Mouse (Mus musculus) myocyte (in vitro differentiated cells): ENCODE results near the gene Ddx60. TPM values are rescaled to one million over a fixed set of nuclear protein-coding genes. Genes with fewer than 3 reads are reported as not detected.

Experiments
- H3K27me3 ChIP-seq: one replicate; pipeline ENCODE4 v1.6.1; 2011; ENCODE audit not compliant: control insufficient read depth, insufficient read depth, insufficient read length
- H3K36me3 ChIP-seq: one replicate; pipeline ENCODE4 v1.6.1; 2011; ENCODE audit not compliant: control insufficient read depth, insufficient read depth
- H3K4me2 ChIP-seq: one replicate; pipeline ENCODE4 v1.6.1; 2011; ENCODE audit warnings: low read depth, control low read depth
- H3K4me3 ChIP-seq: one replicate; pipeline ENCODE4 v1.5.1; 2011; ENCODE audit warnings: mild to moderate bottlenecking, control low read depth, moderate library complexity
- H3K79me2 ChIP-seq: one replicate; pipeline ENCODE4 v1.6.1; 2011; ENCODE audit not compliant: control insufficient read depth, insufficient read depth
- H3ac ChIP-seq: one replicate; pipeline ENCODE4 v1.6.1; 2011; ENCODE audit not compliant: control insufficient read depth, insufficient read length
- CEBPB ChIP-seq: IDR thresholded peaks from 2 replicates; pipeline ENCODE4 v1.6.1; 2011; ENCODE audit warnings: mild to moderate bottlenecking, moderate library complexity; ENCODE audit not compliant: poor library complexity, insufficient read depth, severe bottlenecking
- E2F4 ChIP-seq: IDR thresholded peaks from one replicate; pipeline ENCODE4 v1.6.1; 2011; ENCODE audit warnings: mild to moderate bottlenecking, control low read depth, moderate library complexity; ENCODE audit not compliant: insufficient read depth
- MAX ChIP-seq: IDR thresholded peaks from one replicate; pipeline ENCODE4 v1.6.1; 2011; ENCODE audit warnings: low read depth, mild to moderate bottlenecking, control low read depth
- MYOD1 ChIP-seq, 3 experiments: IDR thresholded peaks; one replicate each; pipeline ENCODE4 v1.6.1; 2011; ENCODE audit warnings: control low read depth in 2 of 3, low read depth in 2 of 3, mild to moderate bottlenecking in 2 of 3, moderate library complexity in 1 of 3; ENCODE audit not compliant: insufficient read length in 2 of 3, control insufficient read depth in 1 of 3
- MYOG ChIP-seq, 3 experiments: IDR thresholded peaks; one replicate each; pipeline ENCODE4 v1.6.1; 2011; ENCODE audit warnings: control low read depth in 2 of 3, low read depth in 2 of 3, mild to moderate bottlenecking in 2 of 3; ENCODE audit not compliant: insufficient read length in 2 of 3, control insufficient read depth in 1 of 3, insufficient read depth in 1 of 3
- POLR2A ChIP-seq: IDR thresholded peaks from one replicate; pipeline ENCODE4 v1.6.1; 2011; ENCODE audit warnings: low read depth, mild to moderate bottlenecking, control low read depth, moderate library complexity; ENCODE audit not compliant: insufficient read length
- POLR2AphosphoS2 ChIP-seq: IDR thresholded peaks from one replicate; pipeline ENCODE4 v1.6.1; 2011; ENCODE audit warnings: low read depth, control low read depth; ENCODE audit not compliant: insufficient read length
- REST ChIP-seq: IDR thresholded peaks from one replicate; pipeline ENCODE4 v1.6.1; 2011; ENCODE audit warnings: mild to moderate bottlenecking, control low read depth, moderate library complexity; ENCODE audit not compliant: insufficient read depth, insufficient read length
- SRF ChIP-seq: IDR thresholded peaks from one replicate; pipeline ENCODE4 v1.6.1; 2011; ENCODE audit warnings: low read depth; ENCODE audit not compliant: control insufficient read depth, insufficient read length
- TCF12 ChIP-seq: IDR thresholded peaks from one replicate; pipeline ENCODE4 v1.6.1; 2011; ENCODE audit warnings: mild to moderate bottlenecking, control low read depth; ENCODE audit not compliant: poor library complexity, insufficient read depth, severe bottlenecking
- TCF3 ChIP-seq: IDR thresholded peaks from one replicate; pipeline ENCODE4 v1.6.1; 2011; ENCODE audit warnings: low read depth, control low read depth; ENCODE audit not compliant: insufficient read length
- USF1 ChIP-seq: IDR thresholded peaks from one replicate; pipeline ENCODE4 v1.6.1; 2011; ENCODE audit warnings: low read depth, mild to moderate bottlenecking, control low read depth, moderate library complexity
- polyA plus RNA-seq: library from polyadenylated mRNA; unstranded; fragments of >200 nt; fragmentation: generic; extraction: Trizol; gene quantifications from one replicate; pipeline ENCODE4 v1.2.1, GENCODE M21; 2012; ENCODE audit warnings: missing spikeins

Ddx60 gene
- polyA plus RNA-seq, 1 experiment: 0.04 TPM

DNA sequence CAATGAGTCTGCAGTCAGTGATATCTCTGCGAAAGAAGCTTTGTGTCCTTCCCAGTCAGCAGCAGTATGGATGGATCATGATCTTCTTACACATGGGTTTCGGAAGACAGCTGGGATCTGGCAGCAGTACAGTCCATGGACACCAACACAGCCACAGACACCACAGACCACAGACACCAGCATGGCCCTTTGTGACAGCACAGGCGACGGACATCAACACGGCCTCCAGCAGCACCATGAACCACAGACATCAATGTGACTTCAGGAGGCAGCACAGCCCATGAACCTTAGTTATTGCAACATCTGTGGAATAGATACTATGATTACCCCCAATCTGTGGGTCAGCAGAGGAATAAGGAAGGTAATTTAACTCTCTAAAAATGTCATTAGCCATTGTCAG is 15.1 kb upstream of the Ddx60 start:
- Histone ChIP-seq H3ac (no peak overlapping the region), H3K36me3 (no peaks in the 10 kb centered on the region), H3K79me2 (no peaks in the 10 kb centered on the region), H3K27me3 (no peaks in the 10 kb centered on the region), H3K4me3 (no peak overlapping the region), H3K4me2 (peak overlapping the region; percentile 20)
- TF ChIP-seq POLR2AphosphoS2 (no peak), POLR2A (no peak), TCF3 (peak; percentile 92), CEBPB (peak; percentile 69; the same call in 1 of the 2 replicates), MYOD1 (IDR thresholded peaks at IDR 0.05; ENCODE audit: control insufficient read depth in 1 of 3, insufficient read length in 2 of 3, low read depth in 2 of 3) (peak in 2 of 3 experiments; percentile 73 to 93), MAX (no peak), USF1 (no peak), MYOG (IDR thresholded peaks at IDR 0.05; ENCODE audit: control insufficient read depth in 1 of 3, insufficient read depth in 1 of 3, insufficient read length in 2 of 3, low read depth in 2 of 3) (peak; percentile 62 to 97 (median 92)), TCF12 (peak; percentile 27), SRF (no peak), E2F4 (no peak)

GRCm38 (mm10) chr8:61913957-61914356 is 13.9 kb upstream of the Ddx60 start:
- no peak overlapping the region for H3ac ChIP-seq
- no peaks in the 10 kb centered on the region for H3K36me3 ChIP-seq
- no peaks in the 10 kb centered on the region for H3K79me2 ChIP-seq
- H3K4me2 ChIP-seq: peak overlapping the region; percentile 20
- no peak overlapping the region for H3K4me3 ChIP-seq
- TF ChIP-seq TCF3: no peak
- H3K27me3 ChIP-seq: no peaks in the 10 kb centered on the region

GRCm38 (mm10) chr8:61917287-61917686 is 10.6 kb upstream of the Ddx60 start:
- no peak overlapping the region for H3K4me2 ChIP-seq

DNA sequence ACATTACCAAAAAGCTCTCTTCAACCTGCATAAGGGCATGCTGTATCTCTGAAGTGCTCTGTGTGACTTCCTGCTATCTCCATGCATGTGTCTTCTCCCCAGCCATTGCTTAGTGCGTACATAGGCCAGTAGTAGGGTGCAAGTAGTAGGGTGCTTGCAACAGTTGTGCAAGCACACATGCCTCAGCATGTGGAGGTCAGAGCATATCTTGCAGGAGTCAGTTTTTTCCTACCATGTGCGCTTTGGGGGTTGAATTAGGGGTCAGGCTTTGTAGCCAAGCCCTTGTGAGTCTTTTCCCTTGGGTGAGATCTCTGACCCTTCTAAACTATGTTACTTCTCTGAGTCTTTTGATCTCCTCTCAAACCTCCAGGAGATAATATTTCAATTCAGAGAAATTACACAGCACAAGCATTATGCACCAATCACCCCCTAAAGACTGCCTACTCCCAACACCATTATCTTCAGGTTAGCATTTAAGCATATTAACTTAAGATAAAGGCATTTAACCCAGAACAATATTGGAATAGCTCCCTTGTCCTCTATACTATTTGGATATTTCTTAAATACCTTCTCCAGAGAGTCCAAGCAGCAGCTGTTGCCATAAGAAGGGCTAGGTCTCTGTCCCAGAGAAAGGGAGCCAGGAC is 8.6 kb upstream of the Ddx60 start:
- H3K4me3 ChIP-seq: no peak overlapping the region
- no peak for TF ChIP-seq POLR2A
- no peak for TF ChIP-seq USF1
- no peak for TF ChIP-seq POLR2AphosphoS2
- no peak for TF ChIP-seq TCF12
- no peak for TF ChIP-seq MYOD1 (IDR thresholded peaks at IDR 0.05; ENCODE audit: control insufficient read depth in 1 of 3, insufficient read length in 2 of 3, low read depth in 2 of 3)
- TF ChIP-seq TCF3: no peak
- TF ChIP-seq REST: no peak
- TF ChIP-seq MAX: no peak
- TF ChIP-seq E2F4: no peak
- no peak for TF ChIP-seq MYOG (IDR thresholded peaks at IDR 0.05; ENCODE audit: control insufficient read depth in 1 of 3, insufficient read depth in 1 of 3, insufficient read length in 2 of 3, low read depth in 2 of 3)
- no peak for TF ChIP-seq CEBPB
- TF ChIP-seq SRF: no peak

More at GRCm38 (mm10) chr8:61917287-61917686, 10.6 kb upstream of the Ddx60 start:
- Histone ChIP-seq H3K4me3 (no peak overlapping the region), H3K79me2 (no peaks in the 10 kb centered on the region), H3K27me3 (no peaks in the 10 kb centered on the region), H3ac (no peak overlapping the region), H3K36me3 (no peaks in the 10 kb centered on the region)
- no peak for TF ChIP-seq CEBPB
- TF ChIP-seq MYOD1 (IDR thresholded peaks at IDR 0.05; ENCODE audit: control insufficient read depth in 1 of 3, insufficient read length in 2 of 3, low read depth in 2 of 3): peak in 1 of 3 experiments; percentile 7

GRCm38 (mm10) chr8:61920389-61920788 is 7.5 kb upstream of the Ddx60 start:
- Histone ChIP-seq H3K79me2 (no peaks in the 10 kb centered on the region), H3K4me3 (no peak overlapping the region), H3K4me2 (peak overlapping the region; percentile 68), H3K36me3 (no peaks in the 10 kb centered on the region), H3ac (no peak overlapping the region), H3K27me3 (no peaks in the 10 kb centered on the region)
- TF ChIP-seq TCF3: no peak
- no peak for TF ChIP-seq MYOD1 (IDR thresholded peaks at IDR 0.05; ENCODE audit: control insufficient read depth in 1 of 3, insufficient read length in 2 of 3, low read depth in 2 of 3)
- no peak for TF ChIP-seq MYOG (IDR thresholded peaks at IDR 0.05; ENCODE audit: control insufficient read depth in 1 of 3, insufficient read depth in 1 of 3, insufficient read length in 2 of 3, low read depth in 2 of 3)
- no peak for TF ChIP-seq SRF
- TF ChIP-seq CEBPB: no peak
- TF ChIP-seq TCF12: no peak

More for the DNA sequence above, 8.6 kb upstream of the Ddx60 start:
- no peaks in the 10 kb centered on the region for H3K27me3 ChIP-seq
- H3K36me3 ChIP-seq: no peaks in the 10 kb centered on the region
- peak overlapping the region; percentile 68 for H3K4me2 ChIP-seq
- H3K79me2 ChIP-seq: no peaks in the 10 kb centered on the region
- H3ac ChIP-seq: no peak overlapping the region
